Mouse (Mus musculus) adrenal gland, adult (tissue): Measurements from ENCODE around the gene Krtap2-4.

Experiments
- DNase-seq, 2 experiments: peaks; one replicate each; pipeline ENCODE4 v3.0.0; 2022 to 2023; ENCODE audit warnings: low spot score in 1 of 2; ENCODE audit not compliant: inconsistent age in 2 of 2

Krtap2-4 gene

GRCm38 (mm10) chr11:99583245-99583704 lies 31.4 kb downstream of the Krtap2-4 start, which contains the start of gene Krtap1-4:
Krtap1-4 (minus strand) TSS chr11:99583654.
- DNase-seq: no peak

DNA sequence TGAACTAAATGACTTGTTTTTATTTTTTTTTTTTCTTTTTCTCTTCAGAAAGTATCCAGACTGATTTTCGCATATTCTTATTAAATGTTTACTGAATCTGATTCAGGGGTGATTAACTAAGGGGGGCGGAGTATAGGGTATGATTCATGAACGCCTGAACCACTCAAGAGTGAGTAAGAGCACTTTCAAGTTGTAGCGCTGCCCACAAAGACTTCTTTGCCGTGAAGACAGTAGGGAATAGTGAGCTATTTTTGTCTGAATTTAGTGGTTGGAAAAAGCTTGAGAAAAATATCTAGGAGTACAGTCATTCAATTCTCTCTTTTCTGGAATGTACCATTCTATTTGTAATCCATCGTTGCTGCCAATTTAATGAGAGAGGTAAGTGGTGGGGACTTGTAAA lies 33.1 kb downstream of the Krtap2-4 start:
- DNase-seq: no peak

DNA sequence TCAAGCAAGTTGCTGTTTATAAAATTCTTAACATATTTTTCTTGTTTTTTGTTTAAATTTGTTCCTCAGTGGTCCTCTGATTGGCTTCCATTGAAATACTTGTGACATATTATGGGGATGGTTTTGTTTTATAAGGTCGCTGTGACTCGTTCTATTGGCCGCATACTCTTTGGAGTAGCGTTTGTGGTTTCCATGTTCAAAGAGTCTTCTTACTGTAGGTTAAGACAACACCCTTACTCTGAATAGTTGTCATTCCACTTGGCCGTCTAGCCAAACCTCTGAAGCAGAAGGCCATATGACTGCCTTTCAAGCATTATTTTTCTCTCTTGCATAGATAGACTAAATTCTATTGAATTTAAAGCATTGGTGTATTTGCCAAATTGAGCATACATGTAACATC lies 33.6 kb downstream of the Krtap2-4 start:
- no peak for DNase-seq

DNA sequence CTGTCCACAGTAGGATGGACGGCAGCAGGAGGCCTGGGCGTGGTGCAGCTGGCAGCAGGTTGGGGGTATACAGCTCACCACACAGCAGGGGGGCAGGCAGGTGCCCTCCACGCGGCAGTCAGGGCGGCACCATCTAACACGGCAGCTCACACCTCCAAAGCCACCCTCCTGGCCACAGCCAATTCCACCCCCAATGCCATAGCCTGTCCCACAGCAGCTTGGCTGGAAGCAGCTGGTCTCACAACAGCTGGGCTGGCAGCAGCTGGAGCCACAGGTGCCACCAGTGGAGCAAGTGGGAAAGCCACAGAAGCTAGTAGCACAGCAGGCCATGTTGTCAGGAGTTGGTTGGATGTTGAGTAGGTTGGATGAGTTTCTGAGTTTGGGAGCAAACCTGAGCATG lies 34.0 kb downstream of the Krtap2-4 start, which contains the start of gene Krtap1-5:
Gene Krtap1-5 (minus strand): TSS at position 381 of the 400 bp plus-strand sequence.
- DNase-seq: no peak

DNA sequence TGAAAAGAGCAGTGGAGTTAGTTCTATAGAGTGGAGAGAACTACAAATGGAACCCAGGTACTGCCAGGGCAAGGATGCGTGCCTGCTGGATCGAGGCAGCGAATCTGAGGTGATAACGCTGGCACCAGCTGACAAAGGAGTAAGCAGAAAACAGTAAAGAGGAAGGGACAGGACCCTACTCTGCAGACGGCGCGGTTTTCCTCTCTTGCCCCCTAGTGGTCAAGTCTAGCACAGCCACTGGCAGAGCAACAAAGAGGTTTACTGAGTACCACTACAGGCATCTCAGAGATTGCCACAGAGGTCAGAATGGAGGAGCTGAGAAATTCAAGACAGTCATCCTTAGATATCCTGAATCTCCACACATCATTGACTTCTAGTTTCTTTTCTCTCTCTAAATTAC lies 40.5 kb downstream of the Krtap2-4 start:
- peak; percentile 50 to 86 for DNase-seq

DNA sequence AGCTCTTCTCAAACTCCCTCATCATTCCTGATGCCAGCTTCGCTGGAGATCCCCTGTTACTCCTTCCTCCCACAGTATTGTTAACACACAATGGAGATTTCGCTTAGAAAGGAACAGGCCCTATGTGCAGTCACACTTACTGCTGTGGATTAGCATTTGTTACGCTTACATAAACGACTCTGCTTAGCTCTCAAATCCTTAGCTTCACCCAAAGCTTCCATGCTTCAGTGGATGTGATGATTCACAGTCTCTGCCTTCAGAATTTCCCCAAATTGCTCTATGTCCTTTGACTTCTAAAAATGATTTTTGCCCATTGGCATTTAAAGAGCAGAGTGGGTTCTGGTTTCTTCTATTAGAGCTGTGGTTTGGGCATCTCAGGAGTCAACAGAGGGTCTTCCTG lies 41.5 kb downstream of the Krtap2-4 start:
- DNase-seq: no peak

- no peak for DNase-seq
These were observed 48.1 kb downstream of the Krtap2-4 start, which contains the start of gene Krtap3-1 for GRCm38 (mm10) chr11:99566530-99566929. Krtap3-1 (minus strand) TSS chr11:99566630.
